Mouse (Mus musculus): ENCODE measurements around the gene Ttc30a1. TPM values are rescaled to one million over a fixed set of nuclear protein-coding genes. Genes with fewer than 3 reads are reported as not detected.

Gene Ttc30a1
- 1 to 10 TPM in 1 of 2 experiments, under 1 TPM in 1; 0.79 to 2.0 TPM for total RNA-seq (2023)

DNA sequence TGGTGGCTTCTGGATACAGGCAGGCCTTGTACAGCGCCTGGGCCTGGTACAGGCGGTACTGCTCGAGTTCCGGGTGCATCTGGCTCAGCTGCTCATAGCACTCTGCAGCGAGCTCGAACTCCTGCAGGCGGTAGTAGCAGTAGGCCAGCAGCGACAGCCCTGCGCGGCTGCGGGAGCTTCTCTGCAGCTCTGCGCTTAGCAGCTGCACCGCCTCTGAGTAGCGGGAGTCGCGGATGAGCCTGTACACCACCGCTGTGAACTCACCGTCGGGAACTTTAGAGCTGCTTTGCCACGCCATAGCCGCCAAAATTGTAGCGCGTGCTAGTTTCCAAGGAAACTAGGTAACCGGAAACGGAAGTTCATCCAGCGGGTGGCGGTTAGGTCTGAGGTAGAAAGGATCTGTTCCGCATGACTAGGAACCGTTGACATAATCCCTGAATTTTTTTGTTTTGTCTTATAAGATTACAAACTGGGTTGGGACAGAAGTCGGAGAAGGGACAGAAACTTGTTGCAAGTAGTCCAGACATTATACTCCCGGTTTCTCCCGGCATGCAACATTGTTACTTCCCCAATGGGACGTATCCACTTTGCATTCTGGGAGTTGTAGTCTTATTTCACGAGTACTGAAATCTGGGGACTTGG, at the start of gene Ttc30a1:
Gene Ttc30a1 (minus strand): TSS at position 528 of the 642 bp plus-strand sequence.

DNA sequence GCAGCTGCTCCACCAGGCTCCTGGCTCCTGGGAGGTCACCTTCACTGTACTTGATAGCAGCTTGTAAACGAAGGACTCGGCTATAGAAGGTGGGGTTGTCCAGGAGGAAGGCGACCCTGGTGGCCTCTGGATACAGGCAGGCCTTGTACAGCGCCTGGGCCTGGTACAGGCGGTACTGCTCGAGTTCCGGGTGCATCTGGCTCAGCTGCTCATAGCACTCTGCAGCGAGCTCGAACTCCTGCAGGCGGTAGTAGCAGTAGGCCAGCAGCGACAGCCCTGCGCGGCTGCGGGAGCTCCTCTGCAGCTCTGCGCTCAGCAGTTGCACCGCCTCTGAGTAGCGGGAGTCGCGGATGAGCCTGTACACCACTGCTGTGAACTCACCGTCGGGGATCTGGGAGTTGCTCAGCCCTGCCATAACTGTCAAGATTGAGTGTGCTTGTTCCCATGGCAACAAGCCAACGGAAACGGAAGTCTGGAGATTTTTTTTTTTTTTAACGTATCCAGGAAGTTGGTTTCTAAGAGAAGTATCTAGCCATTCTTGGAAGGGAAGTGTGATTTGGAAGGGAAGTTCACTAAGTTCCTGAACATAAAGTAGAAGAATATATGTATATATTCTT, 3.9 kb downstream of the Ttc30a1 start, which contains the start of gene Ttc30a2:
Gene Ttc30a2 (minus strand): TSS at position 419 of the 617 bp plus-strand sequence.

DNA sequence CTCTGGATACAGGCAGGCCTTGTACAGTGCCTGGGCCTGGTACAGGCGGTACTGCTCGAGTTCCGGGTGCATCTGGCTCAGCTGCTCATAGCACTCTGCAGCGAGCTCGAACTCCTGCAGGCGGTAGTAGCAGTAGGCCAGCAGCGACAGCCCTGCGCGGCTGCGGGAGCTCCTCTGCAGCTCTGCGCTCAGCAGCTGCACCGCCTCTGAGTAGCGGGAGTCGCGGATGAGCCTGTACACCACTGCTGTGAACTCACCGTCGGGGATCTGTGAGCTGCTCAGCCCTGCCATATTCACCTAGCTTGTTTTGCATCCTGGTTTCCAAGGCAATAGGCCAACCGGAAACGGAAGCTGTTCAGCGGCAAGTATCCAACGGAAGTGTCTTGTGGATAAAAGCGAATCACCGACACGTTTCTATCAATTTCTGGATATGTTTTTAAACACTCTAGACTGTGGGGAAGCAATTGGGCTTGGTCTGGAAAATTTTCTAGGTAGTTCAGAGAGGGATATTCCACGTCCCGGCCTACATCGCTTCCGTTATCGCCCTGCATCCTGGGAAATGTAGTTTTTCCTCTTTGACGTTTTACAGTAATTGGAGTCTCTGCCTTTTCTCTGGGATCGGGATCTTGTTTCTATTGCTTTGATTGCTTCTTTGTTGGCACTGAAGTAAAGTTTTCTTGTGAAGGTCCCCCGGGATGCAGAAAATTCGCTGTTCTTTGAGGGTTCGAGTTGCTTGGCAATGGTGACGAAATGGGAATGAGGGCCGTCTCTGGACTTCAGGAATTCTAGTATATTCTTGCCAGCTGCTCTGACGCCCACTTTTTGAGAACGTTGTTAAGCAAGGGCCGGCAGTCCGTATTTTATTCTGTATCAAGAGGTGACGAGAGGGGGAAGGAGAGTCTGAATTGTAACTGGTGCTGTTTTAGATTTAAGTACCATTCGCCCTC, 43.4 kb downstream of the Ttc30a1 start, which contains the start of gene Ttc30b:
Gene Ttc30b (minus strand): TSS at position 469 of the 947 bp plus-strand sequence.

Other genes with a start within 250 kb of the Ttc30a1 start
- 10 to 100 TPM; 38.9 to 49.2 TPM for gene Agps, start 149.8 kb downstream of the Ttc30a1 start, total RNA-seq (2023)
- 1 to 10 TPM; 1.1 to 1.2 TPM for gene Ttc30b, start 43.4 kb downstream of the Ttc30a1 start, total RNA-seq (2023)
- gene Ttc30a2, start 3.8 kb downstream of the Ttc30a1 start, total RNA-seq (2023): under 1 TPM in 1 of 2 experiments, not detected in 1; 0.33 TPM